Mouse (Mus musculus): ENCODE measurements around the gene Cyp2d34.

Cyp2d34 gene

DNA sequence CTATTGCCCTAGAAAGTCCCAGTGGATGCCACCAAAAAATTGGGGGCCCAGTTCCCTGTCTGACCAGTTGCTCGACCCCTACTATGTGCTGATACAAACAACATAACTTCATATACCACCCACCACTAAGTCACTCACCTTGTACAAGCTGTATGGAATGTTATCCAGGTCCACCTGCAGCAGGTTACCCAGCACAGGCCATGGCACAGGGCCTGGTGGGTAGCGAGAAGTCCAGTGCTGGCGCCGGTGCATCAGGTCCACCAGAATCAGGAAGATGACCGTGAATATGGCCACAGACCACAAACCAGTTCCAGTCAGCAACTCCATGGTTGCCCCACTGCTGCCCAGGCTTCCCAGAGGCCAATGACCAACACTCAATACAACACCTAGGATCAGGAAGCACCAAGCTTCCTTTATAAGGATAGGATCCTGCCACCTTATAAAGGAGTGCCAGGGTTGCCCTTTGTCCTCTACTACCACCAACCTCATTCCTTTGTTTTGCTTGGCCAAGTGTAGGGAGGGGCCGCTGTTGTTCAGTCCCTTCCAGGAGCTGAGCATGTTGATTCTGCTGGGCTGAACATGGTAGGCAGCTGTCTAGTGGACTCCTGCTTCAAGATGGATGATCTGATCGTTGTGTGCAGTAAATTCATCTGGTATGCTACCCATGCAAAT lies at the start of gene Cyp2d34:
Cyp2d34 (minus strand) TSS at position 416 of the 672 bp plus-strand sequence.
- no peak for DNase-seq (ENCODE audit: low read depth, low spot score)

DNA sequence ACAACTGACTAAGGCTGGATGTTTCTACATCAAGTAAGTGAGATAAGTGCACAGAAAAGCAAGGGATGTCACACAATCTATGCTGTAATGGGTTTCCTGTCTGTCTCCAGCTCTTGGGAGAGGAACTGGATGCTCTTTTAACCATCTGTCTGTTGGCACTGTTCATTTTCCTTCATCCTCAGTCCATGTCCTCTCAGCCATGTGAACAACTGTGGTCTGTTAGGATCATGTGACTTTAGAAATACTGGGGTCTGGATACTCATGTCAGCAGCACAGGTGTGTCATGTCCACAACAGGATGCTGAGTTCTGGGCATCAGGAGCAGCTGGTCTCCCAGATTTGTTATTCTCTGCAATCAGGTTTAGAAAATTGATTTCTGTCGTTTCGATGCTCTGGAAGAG lies 35.6 kb upstream of the Cyp2d34 start:
- no peak for DNase-seq (ENCODE audit: low read depth, low spot score)

GRCm38 (mm10) chr15:82644371-82644770 lies 23.6 kb upstream of the Cyp2d34 start:
- DNase-seq (ENCODE audit: low read depth, low spot score), result no peak

- no peak for DNase-seq (ENCODE audit: low read depth, low spot score)
Observed at GRCm38 (mm10) chr15:82643771-82644170, 23.0 kb upstream of the Cyp2d34 start.

- no peak for DNase-seq (ENCODE audit: low read depth, low spot score)
Observed at GRCm38 (mm10) chr15:82642771-82643170, 22.0 kb upstream of the Cyp2d34 start.

DNA sequence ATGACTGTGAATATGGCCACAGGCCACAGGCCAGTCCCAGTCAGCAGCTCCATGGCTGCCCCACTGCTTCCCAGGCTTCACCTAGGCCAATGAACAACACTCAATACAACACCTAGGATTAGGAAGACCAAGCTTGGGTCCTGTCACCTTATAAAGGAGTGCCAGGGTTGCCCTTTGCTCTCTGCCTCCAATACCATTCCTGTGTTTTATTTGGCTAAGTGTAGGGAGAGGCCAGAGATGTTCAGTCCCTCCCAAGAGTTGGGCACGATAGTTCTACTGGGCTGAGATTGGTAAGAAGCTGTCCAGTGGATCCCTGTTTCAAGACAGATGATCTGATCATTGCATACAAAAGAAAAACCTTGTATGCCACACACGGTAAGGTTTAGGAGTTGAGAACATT lies 21.2 kb upstream of the Cyp2d34 start:
- DNase-seq (ENCODE audit: low read depth, low spot score), result no peak

GRCm38 (mm10) chr15:82641390-82641789 lies 20.6 kb upstream of the Cyp2d34 start:
- no peak for DNase-seq (ENCODE audit: low read depth, low spot score)

DNA sequence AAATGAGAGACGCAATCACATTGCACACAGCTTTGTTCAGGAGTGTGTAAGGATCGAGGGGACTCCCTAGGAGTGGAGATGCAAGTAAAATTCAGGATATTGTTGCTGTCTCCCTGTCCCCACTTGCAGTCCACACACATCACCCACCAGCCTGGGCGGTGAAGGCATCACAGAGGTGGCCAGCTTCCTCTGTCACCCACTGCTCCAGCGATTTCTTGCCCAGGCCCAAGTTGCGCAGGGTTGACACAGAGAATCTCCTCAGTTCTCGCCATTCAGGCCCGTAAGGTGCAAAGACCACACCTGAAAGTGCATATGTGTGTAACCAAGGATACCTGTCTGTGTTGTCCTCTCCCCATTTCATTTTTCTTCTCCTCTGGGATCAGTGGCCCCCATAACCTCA lies 19.5 kb upstream of the Cyp2d34 start:
- no peak for DNase-seq (ENCODE audit: low read depth, low spot score)

DNA sequence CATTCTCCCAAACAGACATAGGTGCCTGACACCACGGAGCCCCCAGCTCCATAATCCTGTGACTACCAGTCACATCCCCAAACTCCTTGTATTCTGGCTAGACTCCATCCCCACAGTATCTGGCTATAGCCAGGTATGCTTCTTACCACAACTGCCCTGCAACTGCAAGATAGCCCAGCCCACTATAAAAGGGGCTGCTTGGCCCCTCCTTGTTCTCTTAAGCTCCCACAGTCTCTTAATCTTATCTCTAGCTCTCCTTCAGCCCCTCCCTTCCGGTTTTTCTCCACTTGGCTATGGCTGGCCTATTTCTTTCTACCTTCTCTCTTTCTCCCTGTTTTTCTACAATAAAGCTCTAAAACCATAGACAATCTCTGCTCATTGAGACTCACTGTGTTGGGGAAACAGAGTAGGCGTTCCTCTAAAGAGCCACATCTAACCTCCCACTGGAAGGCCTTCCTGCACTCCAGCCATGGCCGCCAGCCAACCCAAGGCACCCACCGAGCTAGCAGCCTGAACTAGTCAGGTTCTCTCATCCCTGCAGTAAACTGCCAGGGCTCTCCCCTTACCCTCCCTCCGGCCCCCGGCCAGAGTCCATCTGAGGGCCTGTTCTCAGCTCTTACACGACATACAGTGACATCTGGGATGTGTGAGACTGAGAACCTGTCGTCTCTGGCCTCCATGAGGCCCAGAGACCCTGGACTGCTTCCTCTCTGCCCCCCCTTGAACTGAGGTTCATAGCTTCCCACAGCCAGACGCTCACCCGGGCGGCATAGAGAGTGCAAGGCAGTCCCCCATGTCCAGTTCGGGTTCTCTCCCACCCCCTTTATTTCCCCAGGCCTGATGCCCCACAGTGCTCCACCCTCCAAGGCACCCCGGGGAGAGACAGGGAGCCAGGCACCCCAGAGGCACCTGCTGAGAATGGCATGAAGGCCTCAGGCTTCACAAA lies 16.7 kb upstream of the Cyp2d34 start:
- DNase-seq (ENCODE audit: low read depth, low spot score), result no peak

DNA sequence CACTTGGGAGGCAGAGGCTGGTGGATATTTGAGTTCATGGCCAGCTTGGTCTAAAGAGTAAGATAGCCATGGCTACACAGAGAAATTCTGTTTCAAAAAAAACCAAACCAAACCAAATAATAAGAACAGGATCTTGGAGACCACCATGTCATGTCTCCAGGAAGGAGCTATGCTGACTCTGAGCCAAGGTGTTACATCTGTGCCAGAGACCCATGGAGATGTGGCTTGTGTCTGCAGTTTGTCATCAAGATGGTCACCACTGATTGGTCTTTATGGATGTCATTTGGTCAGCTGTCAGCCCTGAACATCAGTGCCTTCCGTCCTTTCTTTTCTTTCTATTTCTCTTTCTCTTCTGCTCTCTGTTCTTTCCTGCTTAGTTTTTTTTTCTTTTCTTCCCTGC lies 14.2 kb upstream of the Cyp2d34 start:
- no peak for DNase-seq (ENCODE audit: low read depth, low spot score)

DNA sequence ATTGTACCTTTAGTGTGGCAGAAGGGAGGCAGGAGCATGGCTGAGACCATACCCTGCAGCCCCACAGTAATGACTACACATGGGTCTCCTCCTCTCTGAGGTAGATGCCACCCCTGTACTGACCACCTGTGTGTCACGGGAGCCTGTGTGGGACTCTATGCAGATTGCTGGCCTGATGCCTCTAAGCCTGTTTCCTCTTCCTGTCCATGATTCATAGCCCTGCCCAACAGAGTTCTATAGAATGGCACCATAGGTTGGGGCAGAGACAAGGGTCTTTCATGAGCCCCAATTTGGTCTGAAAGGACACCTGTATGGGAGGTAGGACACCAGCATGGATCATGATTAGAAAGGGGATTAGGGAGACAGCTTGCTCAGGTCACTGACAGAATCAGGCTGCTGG lies 1.2 kb upstream of the Cyp2d34 start:
- no peak for DNase-seq (ENCODE audit: low read depth, low spot score)

DNA sequence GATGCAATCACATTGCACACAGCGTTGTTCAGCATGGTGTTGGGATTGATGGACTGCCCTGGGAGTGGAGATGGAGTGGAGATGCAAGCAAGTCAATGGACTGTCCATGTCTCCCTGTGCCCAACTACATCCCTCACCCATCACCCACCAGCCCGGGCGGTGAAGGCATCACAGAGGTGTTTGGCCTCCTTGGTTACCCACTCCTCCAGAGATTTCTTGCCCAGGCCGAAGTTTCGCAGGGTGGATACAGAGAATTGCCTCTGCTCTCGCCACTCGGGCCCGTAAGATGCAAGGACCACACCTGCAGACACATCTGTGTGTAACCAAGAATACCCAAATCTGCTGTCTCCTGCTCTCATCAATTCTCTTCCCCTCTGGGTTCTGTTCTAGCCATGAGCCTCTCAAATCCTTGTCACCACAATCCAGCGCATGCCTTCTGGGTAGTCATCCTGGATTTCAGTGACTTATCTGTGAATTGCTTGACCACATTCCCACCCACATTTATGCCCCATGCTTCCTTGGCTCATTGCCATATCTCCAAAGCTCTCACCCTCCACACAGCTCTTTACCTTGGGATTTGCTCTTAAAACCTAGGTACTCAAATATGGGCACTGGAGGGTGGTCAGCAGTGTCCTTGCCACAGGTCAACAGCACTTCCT lies 2.3 kb downstream of the Cyp2d34 start:
- DNase-seq (ENCODE audit: low read depth, low spot score), result no peak

DNA sequence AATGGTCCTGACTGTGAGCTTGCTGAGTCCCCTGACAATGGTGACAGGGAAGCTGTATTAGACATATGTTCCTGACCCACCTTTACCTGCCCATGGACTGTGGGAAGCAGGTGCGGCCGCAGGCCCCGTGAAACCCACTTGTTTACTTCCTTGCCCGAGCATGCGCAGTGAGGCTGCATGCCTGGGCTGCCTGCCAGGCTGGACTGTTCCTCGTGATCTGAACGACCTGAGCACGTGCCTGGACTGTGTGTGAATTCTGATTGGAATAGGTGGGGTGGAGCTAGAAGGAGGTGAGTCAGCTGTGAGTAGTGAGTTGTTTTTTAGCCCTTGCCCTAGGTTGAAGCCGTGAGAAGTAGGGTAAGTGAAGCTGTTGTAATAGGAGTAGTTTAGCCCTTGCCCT lies 38.1 kb downstream of the Cyp2d34 start:
- no peak for DNase-seq (ENCODE audit: low read depth, low spot score)

DNA sequence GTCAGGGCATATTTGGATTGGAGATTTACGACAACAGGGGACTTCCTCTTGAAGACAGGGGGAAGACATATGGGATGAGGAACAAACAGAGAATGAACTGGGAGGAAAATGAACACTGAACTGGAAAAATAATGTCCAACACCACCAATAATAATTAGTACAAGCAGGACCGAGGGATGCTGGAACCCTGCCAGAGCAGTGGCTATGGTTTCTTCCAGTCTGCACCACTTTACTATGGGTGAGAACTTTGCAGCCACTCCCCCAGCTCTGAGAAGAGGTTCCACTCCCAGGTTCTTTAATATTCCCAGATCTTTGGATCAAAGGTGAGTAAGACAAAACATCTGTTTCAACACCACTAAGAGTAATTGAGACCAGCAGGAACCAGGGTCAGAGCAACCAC lies 41.7 kb downstream of the Cyp2d34 start:
- DNase-seq (ENCODE audit: low read depth, low spot score), result no peak

DNA sequence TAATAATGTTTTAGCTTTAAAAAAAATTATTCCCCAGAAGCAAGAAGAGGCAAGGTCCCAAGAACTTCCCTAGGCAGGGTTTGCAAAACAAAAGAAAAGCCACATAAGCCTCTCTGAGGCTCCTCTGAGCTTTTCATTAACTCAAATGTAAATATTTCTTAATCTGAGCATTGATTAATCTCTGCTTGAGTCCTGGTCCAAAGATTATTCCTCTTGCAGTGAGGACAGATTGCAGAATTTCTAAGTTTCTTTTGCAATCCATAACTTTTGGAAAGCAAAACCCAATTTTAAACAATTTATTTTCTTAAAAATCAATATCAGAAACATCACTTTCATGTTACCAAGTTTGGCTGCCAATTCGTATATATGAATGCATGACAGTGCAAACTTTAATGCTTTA lies 47.9 kb downstream of the Cyp2d34 start:
- DNase-seq (ENCODE audit: low read depth, low spot score), result no peak
